Mouse (Mus musculus) ovary, adult 18-20 months (tissue): ENCODE measurements around the gene Sgk1.
"Not testable (repeated sequence)": the region's sequence is repeated elsewhere in the genome, so short reads cannot be mapped to it uniquely, and the experiment has no call there.

Experiments used
- DNase-seq: peaks from one replicate; pipeline ENCODE4 v3.0.0; 2022; ENCODE audit warnings: low spot score, mixed read lengths

The Sgk1 gene

GRCm38 (mm10) chr10:22000491-22001306, 118.7 kb downstream of the Sgk1 start:
- DNase-seq = no peak

GRCm38 (mm10) chr10:22001621-22002020, 119.6 kb downstream of the Sgk1 start:
- DNase-seq = no peak

GRCm38 (mm10) chr10:22004763-22005162, 122.8 kb downstream of the Sgk1 start:
- DNase-seq = no peak

- DNase-seq = no peak
Measured at GRCm38 (mm10) chr10:22007160-22007801, 125.3 kb downstream of the Sgk1 start.

- DNase-seq = no peak
Measured at GRCm38 (mm10) chr10:22007802-22008172, 125.8 kb downstream of the Sgk1 start.

GRCm38 (mm10) chr10:22010088-22010818, 128.3 kb downstream of the Sgk1 start:
- no peak for DNase-seq

GRCm38 (mm10) chr10:22017469-22018159, 135.6 kb downstream of the Sgk1 start:
- DNase-seq = no peak

GRCm38 (mm10) chr10:22018618-22019017, 136.6 kb downstream of the Sgk1 start:
- DNase-seq = no peak

- DNase-seq = no peak
Measured at GRCm38 (mm10) chr10:22034303-22034702, 152.3 kb downstream of the Sgk1 start.

- DNase-seq = not testable (repeated sequence)
Measured at GRCm38 (mm10) chr10:22036256-22036655, 154.3 kb downstream of the Sgk1 start.
